Mouse (Mus musculus) G1E-ER4 (cell line): Measurements from ENCODE around the gene BC017158. TPM values are rescaled to one million over a fixed set of nuclear protein-coding genes. Genes with fewer than 3 reads are reported as not detected.

Experiments
- GATA1 ChIP-seq: IDR thresholded peaks from one replicate; pipeline ENCODE4 v1.8.0; 2012; ENCODE audit warnings: low read length, inconsistent platforms
- polyA plus RNA-seq: library from polyadenylated mRNA; stranded (reverse); fragments of >175 nt; gene quantifications from 2 replicates; pipeline ENCODE4 v1.2.3, GENCODE M21; 2012

Gene BC017158
- polyA plus RNA-seq, 1 experiment, result 39.8 TPM

- no peak for TF ChIP-seq GATA1
Measured at GRCm38 (mm10) chr7:128235481-128235880, 62.5 kb downstream of the BC017158 start.

GRCm38 (mm10) chr7:128234796-128235195 lies 63.2 kb downstream of the BC017158 start:
- TF ChIP-seq GATA1, result no peak

DNA sequence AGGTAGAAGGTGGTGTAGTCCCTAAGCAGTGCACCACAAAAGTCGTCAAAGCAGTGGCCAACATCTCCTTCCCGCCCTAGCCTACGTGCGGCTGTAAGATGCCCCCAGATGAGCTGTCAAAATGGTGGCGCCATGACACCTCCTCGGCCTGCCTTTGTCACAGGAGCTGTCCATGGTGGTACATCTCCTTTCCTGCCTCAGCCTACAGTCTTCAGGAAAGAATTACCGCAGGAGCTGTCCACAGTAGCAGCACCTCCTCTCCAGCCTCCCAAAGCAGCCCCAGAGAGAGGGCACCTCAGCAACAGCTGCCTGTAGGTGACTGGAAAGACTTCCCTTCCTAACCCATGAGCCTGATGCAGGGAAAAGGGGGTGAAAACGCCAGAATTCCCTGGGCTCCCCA lies 66.2 kb downstream of the BC017158 start:
- TF ChIP-seq GATA1, result no peak

Other genes with a start within 250 kb of the BC017158 start
- gene Itgam, start 235.5 kb downstream of the BC017158 start, polyA plus RNA-seq, result not detected in 2 replicates
- not detected in 2 replicates for gene Gm49368, start 235.5 kb downstream of the BC017158 start, polyA plus RNA-seq
- gene Itgax, start 168.6 kb downstream of the BC017158 start, polyA plus RNA-seq, result not detected in 2 replicates
- gene Itgad, start 143.8 kb downstream of the BC017158 start, polyA plus RNA-seq, result not detected in 2 replicates
- 0.92 and 1.3 TPM in 2 replicates for gene Cox6a2, start 91.8 kb downstream of the BC017158 start, polyA plus RNA-seq
- 32.2 and 35.0 TPM in 2 replicates for gene Armc5, start 60.8 kb downstream of the BC017158 start, polyA plus RNA-seq
- 0.93 and 0.95 TPM in 2 replicates for gene 9130023H24Rik, start 60.1 kb downstream of the BC017158 start, polyA plus RNA-seq
- gene Tgfb1i1, start 51.4 kb downstream of the BC017158 start, polyA plus RNA-seq, result 0.02 TPM in 2 replicates
- gene Slc5a2, start 32.5 kb downstream of the BC017158 start, polyA plus RNA-seq, result not detected in 2 replicates
- gene Rgs10, start 120.6 kb upstream of the BC017158 start, polyA plus RNA-seq, result 91.5 and 99.0 TPM in 2 replicates
- gene Tial1, start 163.5 kb upstream of the BC017158 start, polyA plus RNA-seq, result 63.0 and 80.8 TPM in 2 replicates
- 116 and 132 TPM in 2 replicates for gene Bag3, start 225.4 kb upstream of the BC017158 start, polyA plus RNA-seq